Mouse (Mus musculus) right cerebral cortex, postnatal 10 days (tissue): ENCODE measurements at regions not wholly inside any gene's neighbourhood (a gene's known extent, or its start where the extent isn't known, plus 50 kb on each side); places are given as distances from the start of the nearest gene placed in this dataset.
A peak's percentile ranks its signal among the peaks of the same experiment; 100 is the strongest.

Source experiments
- DNase-seq, 2 experiments: peaks; one replicate each; pipeline ENCODE4 v3.0.0; 2021; ENCODE audit warnings: low spot score in 2 of 2

- DNase-seq: no peak
Observed at GRCm38 (mm10) chr7:71289702-71290101, 61.6 kb downstream of the Gm10295 start.

- DNase-seq: no peak
Observed at GRCm38 (mm10) chr7:71289266-71289665, 62.0 kb downstream of the Gm10295 start.

- DNase-seq: no peak
Observed at GRCm38 (mm10) chr7:71287441-71287840, 63.8 kb downstream of the Gm10295 start.

GRCm38 (mm10) chr7:71284246-71284645, 67.0 kb downstream of the Gm10295 start:
- DNase-seq: no peak

GRCm38 (mm10) chr7:71283419-71283818, 67.9 kb downstream of the Gm10295 start:
- no peak for DNase-seq

- DNase-seq: no peak
Observed at GRCm38 (mm10) chr7:71266101-71266500, 85.2 kb downstream of the Gm10295 start.

- no peak for DNase-seq
Observed at GRCm38 (mm10) chr7:71264115-71264514, 87.2 kb downstream of the Gm10295 start.

GRCm38 (mm10) chr7:71249669-71250068, 101.6 kb downstream of the Gm10295 start:
- no peak for DNase-seq

- no peak for DNase-seq
Observed at GRCm38 (mm10) chr7:71249216-71249615, 102.1 kb downstream of the Gm10295 start.

GRCm38 (mm10) chr7:71247922-71248321, 103.4 kb downstream of the Gm10295 start:
- DNase-seq: no peak

- DNase-seq: no peak
Observed at GRCm38 (mm10) chr7:71242379-71242911, 108.8 kb downstream of the Gm10295 start.

- no peak for DNase-seq
Observed at GRCm38 (mm10) chr7:71239207-71239606, 112.1 kb downstream of the Gm10295 start.

GRCm38 (mm10) chr7:71236334-71236733, 115.0 kb downstream of the Gm10295 start:
- no peak for DNase-seq

- DNase-seq: no peak
Observed at GRCm38 (mm10) chr7:71234176-71234769, 117.0 kb downstream of the Gm10295 start.

- no peak for DNase-seq
Observed at GRCm38 (mm10) chr7:71232821-71233815, 118.2 kb downstream of the Gm10295 start.

GRCm38 (mm10) chr7:71230901-71231477, 120.3 kb downstream of the Gm10295 start:
- no peak for DNase-seq

- DNase-seq: no peak
Observed at GRCm38 (mm10) chr7:71229183-71229582, 122.1 kb downstream of the Gm10295 start.

- DNase-seq: no peak
Observed at GRCm38 (mm10) chr7:71224320-71224865, 126.9 kb downstream of the Gm10295 start.

- DNase-seq: no peak
Observed at GRCm38 (mm10) chr7:71223513-71224319, 127.6 kb downstream of the Gm10295 start.

GRCm38 (mm10) chr7:71217344-71217743, 133.9 kb downstream of the Gm10295 start:
- DNase-seq: no peak

GRCm38 (mm10) chr7:71216808-71217207, 134.5 kb downstream of the Gm10295 start:
- DNase-seq: peak in 1 of 2 experiments; percentile 18
